Mouse (Mus musculus) inflammation-experienced regulatory T-cells (primary cell): Measurements from ENCODE around the gene Shisa3. TPM values are rescaled to one million over a fixed set of nuclear protein-coding genes. Genes with fewer than 3 reads are reported as not detected.

ENCODE experiments used
- polyA plus RNA-seq, 2 experiments: library from polyadenylated mRNA; unstranded; fragments of 100-300 nt; shearing (Covaris generic); gene quantifications; one replicate each; pipeline ENCODE4 v1.2.1; 2017

Gene Shisa3
- polyA plus RNA-seq = under 1 TPM; 0.19 to 0.39 TPM

GRCm38 (mm10) chr5:67607804-67608673 is at the start of gene Shisa3:
Gene Shisa3, plus strand, starts transcription at chr5:67607882.

Other genes starting within 250 kb of the Shisa3 start
- under 1 TPM; 0.28 to 0.39 TPM for gene Bend4, start 179.6 kb upstream of the Shisa3 start, polyA plus RNA-seq
- gene Atp8a1, start 239.6 kb downstream of the Shisa3 start, polyA plus RNA-seq = 10 to 100 TPM; 35.9 to 45.7 TPM